Mouse (Mus musculus) cerebellum, adult 18-20 months (tissue): ENCODE measurements around the gene Otof.
A peak's percentile ranks its signal among the peaks of the same experiment; 100 is the strongest.

Experiments used
- DNase-seq, 2 experiments: peaks; one replicate each; pipeline ENCODE4 v3.0.0; 2021

Gene Otof

GRCm38 (mm10) chr5:30341601-30342365 lies 119.9 kb downstream of the Otof start:
- peak in 1 of 2 experiments; percentile 18 for DNase-seq

DNA sequence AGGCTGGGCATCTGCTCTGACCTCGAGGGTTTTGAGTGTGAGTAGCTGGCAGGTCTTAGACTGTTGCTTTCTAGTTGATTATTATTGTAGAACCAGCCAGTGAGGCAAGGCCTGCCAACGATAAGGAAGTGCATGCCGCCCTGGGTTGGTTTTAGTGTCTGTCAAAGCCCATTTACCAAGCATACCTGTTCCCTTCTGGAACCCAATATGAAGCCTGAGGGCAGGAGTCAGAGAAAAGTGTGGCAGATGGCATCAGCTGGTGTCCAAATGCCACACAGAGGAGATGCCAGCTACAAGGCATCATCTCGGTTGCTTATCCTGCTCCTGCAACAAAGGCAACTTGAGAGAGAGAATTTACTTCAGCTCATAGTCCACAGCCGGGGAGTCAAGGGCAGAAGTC lies 120.9 kb downstream of the Otof start:
- DNase-seq: peak; percentile 78 to 84
